Mouse (Mus musculus) brain, embryonic 14.5 days (tissue): ENCODE measurements at regions not wholly inside any gene's neighbourhood (a gene's known extent, or its start where the extent isn't known, plus 50 kb on each side); places are given as distances from the start of the nearest gene placed in this dataset.

Experiments used
- CTCF ChIP-seq: fragments of 200-500 bp; IDR thresholded peaks from 2 replicates; pipeline ENCODE4 v1.5.1; 2012; ENCODE audit warnings: inconsistent platforms, mild to moderate bottlenecking, moderate library complexity, borderline replicate concordance; ENCODE audit not compliant: insufficient read depth, insufficient read length; ENCODE audit errors: extremely low read depth
- POLR2A ChIP-seq: fragments of 200-500 bp; IDR thresholded peaks from 2 replicates; pipeline ENCODE4 v1.6.1; 2012; ENCODE audit warnings: mild to moderate bottlenecking, inconsistent platforms, borderline replicate concordance; ENCODE audit not compliant: poor library complexity, insufficient read depth, insufficient read length, severe bottlenecking; ENCODE audit errors: extremely low read depth

DNA sequence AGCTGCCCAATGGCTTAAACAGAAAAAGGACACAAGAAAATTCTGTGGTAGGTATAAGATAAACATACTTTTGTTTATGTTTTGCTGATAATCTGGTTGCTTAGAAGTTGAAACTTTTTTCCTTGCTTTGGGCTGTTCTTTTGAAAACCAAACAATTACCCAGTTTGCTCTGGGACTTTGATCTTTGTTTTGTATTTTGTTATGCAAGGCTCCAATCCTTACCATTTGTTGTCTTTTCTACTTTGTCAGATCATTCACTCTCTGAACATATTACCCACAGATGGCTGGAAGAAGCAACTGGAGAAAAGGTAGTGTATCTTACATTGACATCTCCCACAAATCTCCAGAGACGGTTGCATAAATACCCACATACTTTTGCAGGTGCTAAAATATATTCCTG lies 203.1 kb upstream of the Zfp960 start:
- TF ChIP-seq CTCF (no peak), POLR2A (no peak)
